Mouse (Mus musculus) testis, adult 2 months (tissue): ENCODE measurements around the gene Notum.

Experiments
- CTCF ChIP-seq: fragments of 200-500 bp; IDR thresholded peaks from 2 replicates; pipeline ENCODE4 v1.5.1; 2012; ENCODE audit warnings: low read depth, mild to moderate bottlenecking, inconsistent platforms, low read length, moderate library complexity; ENCODE audit not compliant: control insufficient read depth, insufficient read depth, insufficient replicate concordance
- POLR2A ChIP-seq: fragments of 200-500 bp; IDR thresholded peaks from 2 replicates; pipeline ENCODE4 v1.6.1; 2012; ENCODE audit warnings: low read depth, mild to moderate bottlenecking, inconsistent platforms, low read length, moderate library complexity; ENCODE audit not compliant: control insufficient read depth

DNA sequence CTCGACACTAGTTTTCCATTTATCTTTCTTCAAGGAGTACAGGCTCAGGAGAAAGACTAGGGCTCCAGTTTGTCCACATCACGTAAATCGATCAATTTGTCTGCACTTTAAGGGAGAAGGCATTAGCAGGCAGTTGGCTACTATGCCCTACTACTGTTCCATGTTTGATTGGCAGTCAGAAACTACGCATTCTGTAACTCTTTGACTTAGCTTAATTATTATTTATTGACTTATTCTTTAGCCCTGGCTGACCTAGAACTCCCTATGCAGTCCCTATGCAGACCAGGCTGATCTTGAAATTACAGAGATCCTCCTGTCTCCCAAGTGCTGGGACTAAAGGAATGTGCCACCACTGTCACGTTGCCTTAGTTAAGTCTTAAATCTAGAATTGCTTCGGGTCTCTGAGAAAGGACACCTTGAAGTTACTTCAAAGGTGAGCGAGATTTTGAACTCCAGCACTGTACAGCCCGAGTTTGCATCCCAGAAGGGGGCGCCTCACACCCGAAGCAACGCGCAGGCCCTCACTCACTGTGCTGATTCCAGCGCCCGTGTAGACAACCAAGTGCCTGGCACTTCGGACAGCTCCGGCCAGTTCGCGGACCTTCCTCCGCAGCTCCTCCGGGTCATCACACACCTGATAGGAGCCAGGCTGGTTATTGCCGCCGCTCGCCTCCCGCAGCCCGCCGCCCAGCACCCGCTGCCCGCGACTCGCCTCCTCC, 36.9 kb downstream of the Notum start:
- peak; percentile 30; the same call in 1 of the 2 replicates for TF ChIP-seq CTCF
- TF ChIP-seq POLR2A = no peak
